Mouse (Mus musculus) forebrain, embryonic 13.5 days (tissue): Measurements from ENCODE around the gene Chd4. TPM values are rescaled to one million over a fixed set of nuclear protein-coding genes. Genes with fewer than 3 reads are reported as not detected.
"Not testable (repeated sequence)": the region's sequence is repeated elsewhere in the genome, so short reads cannot be mapped to it uniquely, and the experiment has no call there.

Source experiments
- ATAC-seq: fragments of 200-750 bp; cut with Nextera tagmentation; 2 replicates; pipeline ENCODE4 v1.8.0; 2017
- H3K27ac ChIP-seq: fragments of 300-500 bp; sonication (generic); 2 replicates; pipeline ENCODE4 v1.5.1; 2015; ENCODE audit warnings: inconsistent platforms, mild to moderate bottlenecking, moderate library complexity
- H3K27me3 ChIP-seq: fragments of 300-500 bp; sonication (generic); 2 replicates; pipeline ENCODE4 v1.6.1; 2015; ENCODE audit warnings: mild to moderate bottlenecking, inconsistent platforms
- H3K36me3 ChIP-seq: fragments of 300-500 bp; sonication (generic); 2 replicates; pipeline ENCODE4 v1.6.1; 2015; ENCODE audit warnings: mild to moderate bottlenecking, inconsistent platforms; ENCODE audit not compliant: poor library complexity, severe bottlenecking
- H3K4me1 ChIP-seq: fragments of 300-500 bp; sonication (generic); 2 replicates; pipeline ENCODE4 v1.6.1; 2015; ENCODE audit warnings: inconsistent platforms
- H3K4me2 ChIP-seq: fragments of 300-500 bp; sonication (generic); 2 replicates; pipeline ENCODE4 v1.6.1; 2015; ENCODE audit warnings: inconsistent platforms, mild to moderate bottlenecking, moderate library complexity
- H3K4me3 ChIP-seq: fragments of 300-500 bp; sonication (generic); 2 replicates; pipeline ENCODE4 v1.5.1; 2015; ENCODE audit warnings: mild to moderate bottlenecking, inconsistent platforms
- H3K9ac ChIP-seq: fragments of 300-500 bp; sonication (generic); 2 replicates; pipeline ENCODE4 v1.6.1; 2015; ENCODE audit warnings: mild to moderate bottlenecking, inconsistent platforms
- H3K9me3 ChIP-seq: fragments of 300-500 bp; sonication (generic); replicated peaks from 2 replicates; pipeline ENCODE4 v1.6.1; 2016; ENCODE audit warnings: inconsistent platforms
- WGBS: fragments of 180-500 bp; shearing (Covaris S2); methylation state at CpG from one replicate; pipeline ENCODE4 v1.1.7; 2015; 5-methylcytosine and 5-hydroxymethylcytosine counted together
- polyA plus RNA-seq: library from polyadenylated mRNA; unstranded; fragments of >200 nt; fragmentation: Nextera tagmentation; extraction: Ambion mirVana; gene quantifications from 2 replicates; pipeline ENCODE4 v1.2.1, GENCODE M21; 2015

Chd4 gene
- polyA plus RNA-seq, 1 experiment from 2014 or later: 114 TPM

DNA sequence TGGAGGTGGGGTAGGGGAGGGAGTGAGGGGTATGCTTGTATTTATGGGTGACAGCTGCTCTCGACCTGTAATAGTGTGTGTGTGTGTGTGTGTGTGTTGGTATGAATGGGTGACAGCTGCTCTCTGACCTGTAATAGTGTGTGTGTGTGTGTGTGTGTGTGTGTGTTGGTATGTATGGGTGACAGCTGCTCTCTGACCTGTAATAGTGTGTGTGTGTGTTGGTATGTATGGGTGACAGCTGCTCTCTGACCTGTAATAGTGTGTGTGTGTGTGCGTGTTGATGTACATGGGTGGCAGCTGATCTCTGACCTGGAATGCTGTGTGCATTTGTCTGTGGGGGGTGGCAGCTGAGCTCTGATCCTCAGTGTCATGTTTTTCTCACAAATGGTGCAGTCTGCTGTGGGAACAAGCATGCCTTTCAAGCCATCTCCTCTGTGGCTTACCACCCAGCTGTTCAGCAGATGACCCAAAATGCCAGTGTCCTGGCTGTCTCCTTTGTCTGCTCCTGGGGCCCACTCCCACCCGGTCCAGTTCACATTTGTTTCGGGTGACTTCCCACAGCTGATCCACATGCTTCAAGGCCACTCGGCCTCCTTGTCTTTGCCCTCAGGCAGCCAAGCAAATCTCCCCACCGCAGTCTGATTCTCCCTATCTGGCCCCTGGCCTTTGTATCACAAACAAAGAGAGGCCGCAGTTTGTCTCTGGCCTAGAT lies 61.3 kb downstream of the Chd4 start:
- ATAC-seq: no peak
- H3K27me3 ChIP-seq: no peaks in the 10 kb centered on the region
- H3K9ac ChIP-seq: peak overlapping the region; percentile 43
- H3K27ac ChIP-seq: peak overlapping the region; percentile 51
- H3K4me3 ChIP-seq: no peak overlapping the region
- H3K9me3 ChIP-seq: no peaks in the 10 kb centered on the region
- WGBS: 29% methylated on average over 7 of the region's 7 CpGs
- peaks cover 24% of the 10 kb centered on the region for H3K4me1 ChIP-seq
- no peak overlapping the region for H3K4me2 ChIP-seq
- H3K36me3 ChIP-seq: peaks cover 68% of the 10 kb centered on the region

DNA sequence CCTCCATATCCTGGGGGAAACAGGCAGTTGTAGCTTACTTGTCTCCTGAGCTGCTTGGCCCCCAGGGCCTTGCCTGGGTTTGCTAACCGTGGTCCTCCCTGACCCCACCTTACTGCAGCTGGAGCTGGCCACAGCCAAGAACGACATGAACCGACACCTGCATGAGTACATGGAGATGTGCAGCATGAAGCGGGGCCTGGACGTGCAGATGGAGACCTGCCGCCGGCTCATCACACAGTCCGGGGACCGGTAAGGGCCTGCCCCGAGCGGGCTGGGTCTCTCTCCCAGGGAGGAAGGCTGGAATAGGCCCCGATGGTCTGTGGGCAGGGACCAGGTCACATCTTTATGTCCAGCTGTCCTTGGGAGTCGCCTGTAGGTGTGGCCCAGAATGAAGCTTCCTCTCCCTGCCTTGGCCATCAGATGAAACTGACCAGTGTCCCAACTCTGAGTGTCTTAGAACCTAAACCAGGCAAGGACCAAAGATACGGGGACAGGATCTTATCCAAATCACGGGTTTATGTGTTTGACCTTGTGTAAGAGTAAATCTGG lies 63.2 kb downstream of the Chd4 start:
- H3K4me2 ChIP-seq: no peak overlapping the region
- no peak overlapping the region for H3K9ac ChIP-seq
- H3K4me3 ChIP-seq: no peak overlapping the region
- no peak for ATAC-seq
- peaks cover 40% of the 10 kb centered on the region for H3K4me1 ChIP-seq
- no peaks in the 10 kb centered on the region for H3K9me3 ChIP-seq
- H3K27me3 ChIP-seq: no peaks in the 10 kb centered on the region
- 85% methylated on average over 15 of the region's 15 CpGs for WGBS
- H3K27ac ChIP-seq: no peak overlapping the region
- H3K36me3 ChIP-seq: peaks cover 67% of the 10 kb centered on the region

DNA sequence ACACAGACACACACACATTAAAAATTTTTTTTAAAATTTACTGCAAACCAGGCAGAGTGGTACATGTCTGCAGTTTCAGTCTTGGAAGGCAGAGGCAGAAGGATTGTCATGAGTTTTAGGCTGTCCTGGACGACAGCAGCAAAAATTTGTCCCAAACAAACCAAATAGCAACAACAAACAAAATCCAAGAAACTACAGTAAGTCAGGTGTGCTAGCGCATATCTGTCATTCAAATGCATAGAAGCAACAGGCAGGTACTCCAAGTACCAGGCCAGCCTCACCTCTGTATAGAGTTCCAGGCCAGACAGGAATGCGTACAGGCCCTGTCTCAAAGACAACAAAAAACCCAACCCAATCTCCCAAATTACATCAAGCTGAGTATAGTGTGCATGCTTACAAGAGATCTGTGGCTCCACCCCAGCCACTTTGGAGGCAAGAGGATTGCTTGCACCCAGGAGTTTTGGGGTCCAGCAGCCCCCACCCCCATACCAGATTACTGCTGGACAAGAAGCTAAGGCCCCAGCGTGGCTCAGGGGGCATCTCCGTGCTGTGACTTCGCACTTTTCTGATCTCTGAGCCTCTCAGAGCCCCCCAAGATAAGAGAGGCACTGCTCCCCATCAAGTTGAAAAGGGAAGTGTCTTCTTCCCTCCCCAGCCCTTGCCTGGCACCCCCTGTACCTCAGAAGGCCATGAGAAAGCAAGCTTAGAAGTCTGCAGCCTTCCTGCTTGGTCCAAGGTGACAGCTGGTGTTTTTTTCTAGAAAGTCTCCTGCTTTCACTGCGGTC lies 64.2 kb downstream of the Chd4 start:
- Histone ChIP-seq H3K4me1 (peaks cover 45% of the 10 kb centered on the region), H3K9ac (0 out of 2 replicates have a peak overlapping the region, but pooled peaks have one; percentile 13), H3K9me3 (no peaks in the 10 kb centered on the region), H3K4me2 (no peak overlapping the region), H3K27me3 (no peaks in the 10 kb centered on the region), H3K4me3 (no peak overlapping the region), H3K36me3 (peaks cover 67% of the 10 kb centered on the region), H3K27ac (peak overlapping the region; percentile 58)
- no peak for ATAC-seq
- 86% methylated on average over 7 of the region's 7 CpGs for WGBS

DNA sequence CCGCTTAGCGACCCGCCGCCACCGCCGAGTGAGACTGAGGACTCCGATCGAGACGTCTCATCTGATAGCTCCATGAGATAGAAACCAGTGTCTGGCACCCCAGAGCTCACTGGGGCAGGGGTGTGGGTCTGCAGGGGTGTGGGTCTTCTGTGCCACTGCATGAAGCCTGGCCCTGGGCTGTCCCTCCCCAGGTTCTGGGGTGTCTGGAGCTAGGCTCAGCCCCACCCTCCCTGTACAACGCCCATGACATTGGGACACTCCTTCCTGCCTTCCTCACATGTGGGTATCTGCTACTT lies 64.7 kb downstream of the Chd4 start:
- peaks cover 45% of the 10 kb centered on the region for H3K4me1 ChIP-seq
- no peaks in the 10 kb centered on the region for H3K9me3 ChIP-seq
- H3K27me3 ChIP-seq: no peaks in the 10 kb centered on the region
- ATAC-seq: no peak
- WGBS: 52% methylated on average over 10 of the region's 10 CpGs
- H3K9ac ChIP-seq: 0 out of 2 replicates have a peak overlapping the region, but pooled peaks have one; percentile 13
- peak overlapping the region; percentile 58 for H3K27ac ChIP-seq
- H3K4me2 ChIP-seq: no peak overlapping the region
- H3K4me3 ChIP-seq: no peak overlapping the region
- peaks cover 67% of the 10 kb centered on the region for H3K36me3 ChIP-seq

DNA sequence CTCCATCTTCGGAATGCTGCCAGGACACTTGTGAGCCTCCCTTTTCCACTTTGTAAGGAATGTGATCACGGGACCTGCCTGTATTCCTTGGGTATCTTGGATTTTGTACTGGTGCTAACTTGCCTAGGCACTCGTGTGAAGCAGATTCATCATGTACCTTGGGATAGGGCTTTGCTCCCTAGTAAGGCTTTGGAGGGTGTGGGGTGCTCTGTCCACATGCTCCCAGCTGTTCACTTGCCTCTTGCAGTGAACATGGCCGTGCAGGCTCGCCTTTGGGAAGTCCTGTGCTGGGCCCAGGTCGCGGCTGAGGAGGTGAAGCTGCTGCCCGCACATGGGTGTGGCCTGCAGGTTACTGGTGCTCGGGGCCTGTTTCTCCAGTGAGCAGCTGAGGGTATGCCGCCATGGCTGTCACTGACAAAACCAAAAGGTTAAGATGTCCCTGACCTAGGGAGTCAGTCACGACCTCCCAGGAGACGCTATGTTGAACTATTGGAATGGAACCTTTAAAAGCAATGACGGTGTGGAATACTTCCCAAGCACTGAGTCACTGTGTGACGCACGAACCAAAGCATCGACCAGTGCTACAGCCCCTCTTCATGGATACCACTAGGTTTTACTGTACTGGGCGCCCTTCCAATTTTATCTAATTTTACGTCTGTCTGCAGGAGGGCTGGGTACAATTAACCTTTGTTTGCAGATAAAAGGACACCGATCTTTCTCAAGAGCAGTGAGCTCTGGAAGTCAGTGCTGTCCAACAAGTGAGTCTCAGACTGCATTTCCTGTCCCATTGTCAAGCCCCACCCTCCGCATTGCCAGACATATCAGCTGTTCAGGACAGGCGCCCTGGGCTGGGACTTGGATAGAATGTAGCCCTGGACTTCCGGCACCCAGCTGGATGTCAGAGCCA lies 65.3 kb downstream of the Chd4 start:
- H3K36me3 ChIP-seq: peaks cover 63% of the 10 kb centered on the region
- H3K4me3 ChIP-seq: no peak overlapping the region
- peaks cover 50% of the 10 kb centered on the region for H3K4me1 ChIP-seq
- no peak for ATAC-seq
- 13% methylated on average over 22 of the region's 22 CpGs for WGBS
- peak overlapping the region; percentile 58 for H3K27ac ChIP-seq
- H3K27me3 ChIP-seq: no peaks in the 10 kb centered on the region
- peak overlapping the region; percentile 20; the same call in 1 of the 2 replicates for H3K4me2 ChIP-seq
- H3K9me3 ChIP-seq: no peaks in the 10 kb centered on the region
- H3K9ac ChIP-seq: 0 out of 2 replicates have a peak overlapping the region, but pooled peaks have one; percentile 10

DNA sequence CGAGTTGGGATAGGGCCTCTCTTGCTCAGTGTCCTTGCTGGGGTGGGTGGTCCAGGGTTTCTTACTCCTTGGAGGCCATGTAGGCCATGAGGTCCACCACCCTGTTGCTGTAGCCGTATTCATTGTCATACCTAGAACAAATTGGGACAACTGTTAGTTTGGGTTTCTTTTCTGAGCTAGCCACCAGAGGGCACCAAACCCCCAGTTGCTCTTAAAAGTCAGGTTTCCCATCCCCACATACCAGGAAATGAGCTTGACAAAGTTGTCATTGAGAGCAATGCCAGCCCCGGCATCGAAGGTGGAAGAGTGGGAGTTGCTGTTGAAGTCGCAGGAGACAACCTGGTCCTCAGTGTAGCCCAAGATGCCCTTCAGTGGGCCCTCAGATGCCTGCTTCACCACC lies 66.2 kb downstream of the Chd4 start:
- WGBS: 4% methylated on average over 4 of the region's 5 CpGs
- peaks cover 62% of the 10 kb centered on the region for H3K36me3 ChIP-seq

DNA sequence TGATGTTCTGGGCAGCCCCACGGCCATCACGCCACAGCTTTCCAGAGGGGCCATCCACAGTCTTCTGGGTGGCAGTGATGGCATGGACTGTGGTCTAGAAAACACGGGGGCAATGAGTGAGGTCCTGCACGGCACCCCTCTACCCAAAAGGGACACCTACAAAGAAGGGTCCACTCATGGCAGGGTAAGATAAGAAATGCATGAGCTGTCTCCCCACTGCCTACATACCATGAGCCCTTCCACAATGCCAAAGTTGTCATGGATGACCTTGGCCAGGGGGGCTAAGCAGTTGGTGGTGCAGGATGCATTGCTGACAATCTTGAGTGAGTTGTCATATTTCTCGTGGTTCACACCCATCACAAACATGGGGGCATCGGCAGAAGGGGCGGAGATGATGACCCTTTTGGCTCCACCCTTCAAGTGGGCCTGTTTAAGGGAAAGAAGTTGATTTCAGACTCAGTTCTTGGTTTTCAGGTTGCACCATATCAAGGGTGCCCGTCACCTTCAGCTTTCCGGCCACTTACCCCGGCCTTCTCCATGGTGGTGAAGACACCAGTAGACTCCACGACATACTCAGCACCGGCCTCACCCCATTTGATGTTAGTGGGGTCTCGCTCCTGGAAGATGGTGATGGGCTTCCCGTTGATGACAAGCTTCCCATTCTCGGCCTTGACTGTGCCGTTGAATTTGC lies 67.0 kb downstream of the Chd4 start:
- not testable (repeated sequence) for H3K9ac ChIP-seq, H3K27ac ChIP-seq, ATAC-seq, H3K4me3 ChIP-seq, H3K9me3 ChIP-seq, H3K27me3 ChIP-seq
- Histone ChIP-seq H3K36me3 (peaks cover 68% of the 10 kb centered on the region), H3K4me1 (peaks cover 61% of the 10 kb centered on the region), H3K4me2 (peak overlapping the region; percentile 37)
- 73% methylated on average over 13 of the region's 16 CpGs for WGBS

More for the DNA sequence above, 66.2 kb downstream of the Chd4 start:
- not testable (repeated sequence) for H3K27ac ChIP-seq, H3K9ac ChIP-seq, H3K4me3 ChIP-seq, ATAC-seq, H3K9me3 ChIP-seq, H3K27me3 ChIP-seq
- H3K4me2 ChIP-seq: 0 out of 2 replicates have a peak overlapping the region, but pooled peaks have one; percentile 37
- H3K4me1 ChIP-seq: peaks cover 58% of the 10 kb centered on the region

DNA sequence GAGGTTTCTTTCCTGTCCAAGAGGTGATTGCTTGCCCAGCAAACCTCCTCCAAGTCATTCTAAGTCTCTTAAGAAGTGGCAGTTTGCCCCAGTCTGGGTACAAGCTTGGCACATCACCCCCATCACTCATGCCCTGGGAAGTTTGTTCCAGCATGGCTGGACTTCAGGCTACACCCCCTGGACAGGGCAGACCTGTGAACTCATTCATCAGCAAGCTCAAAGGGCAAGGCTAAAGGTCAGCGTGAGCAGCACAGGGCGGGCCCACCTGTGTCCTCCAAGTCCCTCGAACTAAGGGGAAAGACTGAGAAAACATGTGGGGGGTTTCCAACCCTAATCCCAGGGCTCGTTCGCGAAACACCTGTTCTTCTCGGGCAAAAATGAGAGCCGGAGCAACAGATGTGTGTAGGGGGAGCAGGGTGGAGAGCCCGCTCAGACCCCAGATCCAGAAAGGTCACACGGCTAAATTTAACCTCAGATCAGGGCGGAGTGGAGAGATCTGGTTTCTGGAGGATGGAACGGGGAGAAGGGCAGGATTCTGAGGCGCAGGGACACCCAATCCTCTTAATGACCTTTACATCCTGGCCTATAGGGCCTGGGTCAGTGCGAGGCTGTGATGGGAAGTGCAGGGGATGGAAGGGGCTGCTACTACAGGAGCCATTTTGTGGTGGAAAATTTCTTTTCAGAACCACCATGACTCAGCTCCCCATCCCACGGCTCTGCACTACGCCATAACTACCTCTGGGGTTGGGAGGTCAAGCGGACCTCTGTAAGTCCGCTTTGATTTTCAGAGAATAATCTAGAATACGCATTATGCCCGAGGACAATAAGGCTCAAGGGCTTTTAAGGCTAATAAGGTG lies 68.2 kb downstream of the Chd4 start:
- H3K36me3 ChIP-seq: peaks cover 70% of the 10 kb centered on the region
- WGBS: 2% methylated on average over 20 of the region's 20 CpGs

DNA sequence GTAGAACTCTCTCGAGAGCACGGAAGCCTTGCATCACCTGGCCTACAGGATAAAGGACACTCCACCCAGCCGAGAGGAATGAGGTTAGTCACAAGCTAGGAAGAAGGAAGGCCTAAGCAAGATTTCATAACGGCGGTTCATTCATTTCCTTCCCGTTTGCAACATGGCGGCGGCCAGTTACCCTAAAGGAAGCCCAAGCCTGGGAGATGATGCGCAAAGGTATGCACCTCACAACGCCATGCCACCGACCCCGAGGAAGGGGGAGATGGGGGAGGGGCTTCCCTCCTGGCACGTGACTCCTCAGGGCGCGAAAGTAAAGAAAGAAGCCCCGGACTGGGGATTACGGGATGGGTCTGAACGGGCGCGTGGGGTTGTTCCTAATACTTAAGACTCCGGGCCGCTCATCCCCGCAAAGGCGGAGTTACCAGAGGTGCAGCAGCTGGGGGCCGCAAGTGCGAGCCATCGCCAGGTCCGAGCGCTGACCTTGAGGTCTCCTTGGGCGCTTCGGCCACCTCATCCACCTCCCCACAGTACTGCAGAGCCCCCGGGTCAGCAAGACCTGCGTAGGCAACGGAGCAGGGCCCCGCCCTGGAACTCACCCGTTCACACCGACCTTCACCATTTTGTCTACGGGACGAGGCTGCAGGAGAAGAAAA lies 69.0 kb downstream of the Chd4 start:
- Histone ChIP-seq H3K9ac (peak overlapping the region; percentile 99), H3K4me2 (peak overlapping the region; percentile 98), H3K9me3 (no peaks in the 10 kb centered on the region), H3K36me3 (peaks cover 70% of the 10 kb centered on the region), H3K27me3 (no peaks in the 10 kb centered on the region), H3K4me3 (peak overlapping the region; percentile 96), H3K27ac (peak overlapping the region; percentile 89), H3K4me1 (peaks cover 64% of the 10 kb centered on the region)
- WGBS: 0% methylated on average over 39 of the region's 39 CpGs
- ATAC-seq: peak; percentile 39

More for the DNA sequence above, 68.2 kb downstream of the Chd4 start:
- Histone ChIP-seq H3K4me3 (peak overlapping the region; percentile 96), H3K27me3 (no peaks in the 10 kb centered on the region), H3K9ac (peak overlapping the region; percentile 99), H3K9me3 (no peaks in the 10 kb centered on the region), H3K27ac (peak overlapping the region; percentile 89), H3K4me2 (peak overlapping the region; percentile 98), H3K4me1 (peaks cover 64% of the 10 kb centered on the region)
- no peak for ATAC-seq

DNA sequence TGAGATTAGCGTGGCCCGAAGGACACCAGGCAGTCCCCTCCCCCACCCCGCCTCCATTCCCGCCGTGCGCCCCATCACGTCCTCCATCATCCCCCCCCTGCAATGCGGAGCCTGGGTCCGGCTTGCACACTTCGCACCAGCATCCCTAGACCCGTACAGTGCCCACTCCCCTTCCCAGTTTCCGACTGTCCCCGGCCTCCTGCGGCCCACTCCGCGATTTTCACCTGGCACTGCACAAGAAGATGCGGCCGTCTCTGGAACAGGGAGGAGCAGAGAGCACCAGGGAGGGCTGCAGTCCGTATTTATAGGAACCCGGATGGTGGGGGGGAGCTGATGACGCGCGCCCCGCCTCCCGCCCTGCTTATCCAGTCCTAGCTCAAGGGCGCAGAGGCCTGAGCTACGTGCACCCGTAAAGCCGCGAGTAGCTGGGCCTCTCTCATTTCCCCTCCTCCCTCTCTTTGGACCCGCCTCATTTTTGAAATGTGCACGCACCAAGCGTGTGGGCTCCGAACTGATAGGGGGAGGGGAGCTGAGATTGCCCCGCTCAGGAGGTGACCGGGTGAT lies 69.6 kb downstream of the Chd4 start:
- peaks cover 70% of the 10 kb centered on the region for H3K36me3 ChIP-seq
- WGBS: 2% methylated on average over 36 of the region's 36 CpGs
- no peaks in the 10 kb centered on the region for H3K9me3 ChIP-seq
- peak overlapping the region; percentile 98 for H3K4me2 ChIP-seq
- H3K27me3 ChIP-seq: no peaks in the 10 kb centered on the region
- peak; percentile 93 for ATAC-seq
- peak overlapping the region; percentile 99 for H3K9ac ChIP-seq
- H3K4me1 ChIP-seq: peaks cover 59% of the 10 kb centered on the region
- H3K27ac ChIP-seq: peak overlapping the region; percentile 89
- peak overlapping the region; percentile 96 for H3K4me3 ChIP-seq
